Mouse (Mus musculus) T-cell, adult 2 months (primary cell): ENCODE data around the gene Samd4.
A peak's percentile ranks its signal among the peaks of the same experiment; 100 is the strongest.

ENCODE experiments used
- DNase-seq: peaks from one replicate; pipeline ENCODE4 v3.0.0; 2022; ENCODE audit warnings: low spot score

Samd4 gene

DNA sequence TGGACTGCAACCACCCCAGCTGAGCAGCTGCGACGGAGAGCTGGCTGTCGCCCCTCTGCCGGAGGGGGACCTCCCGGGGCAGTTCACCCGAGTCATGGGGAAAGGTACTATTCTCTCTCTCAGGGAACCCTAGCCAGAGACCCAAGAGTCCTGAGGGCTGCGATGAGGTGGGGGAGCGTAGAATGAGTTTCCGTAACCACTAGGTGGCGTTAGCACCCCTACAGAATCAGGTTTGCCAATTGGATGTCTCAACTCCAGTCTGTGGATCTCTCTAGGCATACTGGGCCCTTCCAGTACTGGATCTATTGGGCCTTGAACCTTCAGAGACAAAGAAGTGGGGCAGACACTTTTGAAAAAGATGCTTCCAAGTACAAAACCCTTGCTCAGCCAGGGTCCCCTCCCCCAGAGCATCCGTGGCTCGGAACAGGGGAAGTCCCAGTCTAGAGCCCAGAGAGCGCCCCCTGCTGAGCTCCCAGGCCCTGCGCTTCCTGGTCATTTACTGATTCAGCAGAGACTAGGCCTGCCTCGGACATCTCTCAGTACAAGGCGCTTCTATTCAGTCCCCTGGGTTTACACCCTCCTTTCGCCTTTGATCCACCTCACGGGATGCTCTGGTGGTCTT is 191.5 kb downstream of the Samd4 start:
- no peak for DNase-seq

DNA sequence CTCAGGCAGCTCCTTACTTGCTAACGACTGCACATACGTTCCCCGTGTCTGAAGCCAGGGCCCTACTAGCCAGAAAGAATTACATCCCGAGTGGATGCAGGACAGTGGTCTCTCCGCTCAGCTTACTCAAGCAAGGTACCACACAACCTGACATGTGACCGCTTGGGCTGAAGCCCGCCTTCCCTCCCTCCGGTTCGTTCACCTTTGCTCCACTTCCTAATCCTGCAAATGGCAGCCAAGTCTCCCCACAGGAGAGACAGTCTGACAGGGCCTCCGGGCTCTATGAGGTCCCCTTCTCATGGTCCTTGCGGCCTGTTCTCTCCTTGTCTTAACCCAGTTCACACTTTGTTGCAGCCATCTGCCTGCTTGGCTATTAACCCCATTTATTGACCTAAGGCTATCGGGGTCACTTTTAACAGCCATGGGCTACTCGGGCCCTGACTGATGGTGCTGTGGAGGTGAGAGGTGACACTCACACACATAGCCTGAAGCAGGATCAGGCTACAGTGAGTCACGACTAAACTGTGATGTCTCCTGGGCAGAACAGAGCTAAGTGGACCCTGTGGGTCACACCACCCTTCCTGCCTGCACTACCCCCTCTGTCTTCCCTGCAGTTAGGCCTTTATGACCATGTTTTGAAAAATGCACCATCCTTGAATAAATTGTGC is 192.5 kb downstream of the Samd4 start:
- no peak for DNase-seq

DNA sequence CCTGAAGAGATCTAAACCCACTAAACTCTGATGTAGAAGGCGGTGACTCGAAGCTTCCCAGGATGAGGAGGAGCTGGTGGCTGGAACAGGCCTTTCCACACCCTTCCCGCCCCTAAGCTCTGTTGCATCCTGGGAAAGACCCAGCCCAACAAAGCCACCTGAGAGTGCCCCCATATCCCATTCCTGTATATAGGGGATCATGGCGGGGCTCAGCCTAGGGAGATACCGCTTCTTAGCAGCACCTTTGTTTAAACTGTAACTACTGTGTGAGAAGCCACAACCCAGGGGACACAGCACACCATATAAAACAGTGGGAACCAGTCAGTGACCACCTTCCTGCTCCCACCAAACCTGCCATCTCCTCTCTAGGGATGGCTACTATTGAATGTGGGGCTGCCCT is 193.2 kb downstream of the Samd4 start:
- no peak for DNase-seq

DNA sequence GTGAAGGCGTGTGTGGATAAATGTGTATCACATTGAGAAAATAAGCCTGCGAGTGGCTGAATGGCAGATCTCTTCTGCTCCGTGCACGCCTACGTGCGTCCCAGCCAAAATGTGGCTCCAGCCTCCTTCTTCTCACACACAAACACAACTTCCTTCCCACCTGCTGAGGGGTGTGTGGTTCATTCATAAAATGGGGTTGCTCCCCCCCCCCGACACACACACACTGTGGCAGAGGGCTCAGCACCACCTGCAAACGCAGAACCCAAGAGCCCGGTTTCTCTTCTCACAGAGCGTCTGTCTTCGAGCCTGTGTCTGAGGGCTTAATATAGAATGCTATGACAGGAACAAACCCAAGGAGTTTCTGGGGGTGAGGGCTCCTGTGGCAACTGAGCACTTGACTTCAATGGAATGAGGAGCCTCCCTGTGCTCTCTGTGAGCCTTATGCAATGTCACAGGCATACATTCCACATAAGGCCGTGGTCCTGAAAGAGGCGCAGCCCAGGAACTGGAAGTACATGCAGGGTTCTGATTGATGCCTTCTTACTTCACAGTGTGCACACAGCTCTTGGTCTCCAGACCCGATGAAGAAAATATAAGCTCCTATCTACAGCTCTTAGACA is 194.4 kb downstream of the Samd4 start:
- no peak for DNase-seq

- no peak for DNase-seq
Observed at GRCm38 (mm10) chr14:47077576-47077970, 194.9 kb downstream of the Samd4 start.

DNA sequence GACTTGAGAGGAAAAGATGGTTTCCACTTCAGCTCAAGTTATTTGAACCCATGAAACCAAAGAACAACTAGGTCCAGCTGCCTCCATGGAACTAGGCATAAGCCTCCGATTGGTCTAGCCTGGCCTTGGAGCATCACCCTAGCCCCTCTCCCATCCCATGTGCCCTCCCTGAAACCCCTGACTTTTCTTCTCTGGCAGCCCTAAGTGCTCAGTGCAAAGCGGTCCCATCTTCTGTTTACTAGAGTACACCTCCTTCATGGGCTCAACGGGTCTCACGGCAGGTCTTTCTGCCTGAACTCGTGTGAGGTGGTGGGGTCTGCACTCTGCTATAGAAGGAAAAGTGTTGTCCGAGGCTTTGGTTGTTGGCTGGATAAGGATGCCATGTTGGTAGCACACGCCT is 197.3 kb downstream of the Samd4 start:
- no peak for DNase-seq

- no peak for DNase-seq
Observed at GRCm38 (mm10) chr14:47083311-47083710, 200.7 kb downstream of the Samd4 start.

DNA sequence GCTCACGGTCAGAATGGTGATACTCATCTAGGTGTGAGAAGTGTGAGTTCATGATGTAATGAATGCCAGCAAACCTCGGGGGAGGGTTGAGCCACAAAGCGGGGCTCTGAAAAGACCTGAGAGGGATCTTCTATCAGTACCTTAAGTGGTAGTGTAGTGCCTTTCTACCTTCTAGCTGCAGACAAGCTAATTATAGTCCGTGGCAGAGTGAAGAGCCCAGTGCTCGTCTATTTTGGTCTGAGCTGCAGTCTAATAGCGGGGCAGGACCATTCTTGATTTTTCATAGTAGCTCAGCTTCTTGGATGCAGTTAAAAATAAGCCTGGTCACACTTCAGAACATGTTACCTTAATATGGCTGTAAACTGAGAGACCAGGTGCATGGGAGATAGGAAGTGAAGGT is 201.2 kb downstream of the Samd4 start:
- DNase-seq, result no peak

DNA sequence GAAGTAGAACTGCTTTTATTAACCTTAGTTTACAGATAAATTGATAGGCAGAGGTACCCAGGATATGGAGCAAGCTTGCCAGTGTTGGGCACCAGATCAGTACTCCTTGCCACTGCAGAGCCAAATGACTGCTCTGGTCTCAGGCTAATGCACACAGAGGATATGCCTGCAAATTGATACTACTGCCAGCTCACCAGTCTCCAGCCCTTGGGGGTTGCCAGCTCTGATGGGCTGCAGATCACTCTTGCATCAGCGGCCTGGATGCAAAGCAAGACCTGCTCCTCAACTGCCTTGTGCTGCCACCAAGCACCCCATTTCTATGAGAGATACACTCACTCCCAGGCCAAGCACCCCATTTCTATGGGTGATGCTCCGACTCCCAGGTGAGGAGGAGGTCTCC is 202.0 kb downstream of the Samd4 start:
- DNase-seq, result no peak

GRCm38 (mm10) chr14:47086123-47086522 is 203.5 kb downstream of the Samd4 start:
- no peak for DNase-seq

GRCm38 (mm10) chr14:47086743-47087142 is 204.1 kb downstream of the Samd4 start:
- DNase-seq, result peak; percentile 39

DNA sequence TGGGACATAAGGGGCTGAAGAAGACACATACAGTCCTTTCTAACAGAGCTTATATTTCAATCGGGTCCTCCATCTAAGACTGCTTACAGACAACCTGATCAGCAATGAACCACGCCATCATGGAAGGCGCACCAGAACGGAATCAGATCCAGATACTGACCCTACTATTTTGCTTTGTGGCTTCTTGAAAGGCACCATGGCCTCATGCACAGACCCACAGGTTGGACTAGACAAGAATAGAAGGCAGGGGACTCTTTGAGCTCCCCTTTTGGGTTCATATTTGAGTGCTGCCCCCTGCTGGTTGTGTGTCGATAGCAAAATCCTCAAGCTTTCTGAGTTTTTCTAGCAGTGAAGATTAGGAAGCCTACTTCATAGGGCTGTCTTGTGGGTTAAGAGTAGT is 204.5 kb downstream of the Samd4 start:
- peak; percentile 71 for DNase-seq

GRCm38 (mm10) chr14:47087669-47088250 is 205.1 kb downstream of the Samd4 start:
- no peak for DNase-seq

- no peak for DNase-seq
Observed at GRCm38 (mm10) chr14:47088339-47088738, 205.7 kb downstream of the Samd4 start.

GRCm38 (mm10) chr14:47089153-47089552 is 206.5 kb downstream of the Samd4 start:
- no peak for DNase-seq

GRCm38 (mm10) chr14:47091908-47092307 is 209.3 kb downstream of the Samd4 start:
- DNase-seq, result no peak

- DNase-seq, result no peak
Observed at GRCm38 (mm10) chr14:47093355-47093792, 210.7 kb downstream of the Samd4 start.

GRCm38 (mm10) chr14:47095036-47095435 is 212.4 kb downstream of the Samd4 start:
- DNase-seq, result no peak

DNA sequence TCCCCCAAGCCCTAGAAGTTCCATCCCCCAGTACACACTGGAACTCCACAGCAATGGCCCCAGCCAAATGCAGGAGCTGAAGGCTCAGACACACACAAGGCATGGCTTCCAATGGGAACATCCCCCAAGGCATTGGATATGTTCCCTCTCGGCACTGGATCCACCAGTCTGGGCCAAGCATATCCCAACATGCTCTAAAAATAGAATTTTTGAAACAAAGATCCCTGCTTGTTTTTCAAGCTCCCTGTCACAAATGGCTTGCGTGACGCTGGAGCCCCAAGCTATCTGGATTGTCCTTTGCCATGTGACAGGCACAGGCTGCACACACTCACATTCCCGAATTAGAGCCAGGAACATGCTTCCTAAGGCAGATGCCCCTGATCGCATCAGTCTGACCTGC is 213.7 kb downstream of the Samd4 start:
- no peak for DNase-seq

- DNase-seq, result peak; percentile 31
Observed at GRCm38 (mm10) chr14:47104246-47105173, 221.9 kb downstream of the Samd4 start.

GRCm38 (mm10) chr14:47105174-47105557 is 222.5 kb downstream of the Samd4 start:
- no peak for DNase-seq

DNA sequence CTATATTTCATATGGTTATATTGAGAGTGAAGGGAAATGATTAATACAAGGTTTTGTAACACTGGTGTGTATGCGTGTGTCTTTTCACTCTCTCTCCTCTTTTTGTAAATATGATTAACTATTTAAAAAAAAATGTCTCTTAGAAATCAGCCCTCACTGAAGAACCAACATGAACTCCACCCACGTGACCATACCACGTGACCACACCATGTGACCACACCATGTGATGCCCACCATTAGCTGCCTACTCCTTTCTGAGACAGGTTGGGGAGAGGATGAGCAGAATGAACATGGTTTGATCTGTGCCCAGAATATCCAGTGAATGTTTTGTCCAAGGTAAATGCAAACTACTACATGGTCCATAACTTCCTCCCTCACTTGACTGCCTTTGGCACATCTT is 223.1 kb downstream of the Samd4 start:
- DNase-seq, result peak; percentile 13
